29 mouse cellular contexts compared by ENCODE assay signal in the genomic region with DNA sequence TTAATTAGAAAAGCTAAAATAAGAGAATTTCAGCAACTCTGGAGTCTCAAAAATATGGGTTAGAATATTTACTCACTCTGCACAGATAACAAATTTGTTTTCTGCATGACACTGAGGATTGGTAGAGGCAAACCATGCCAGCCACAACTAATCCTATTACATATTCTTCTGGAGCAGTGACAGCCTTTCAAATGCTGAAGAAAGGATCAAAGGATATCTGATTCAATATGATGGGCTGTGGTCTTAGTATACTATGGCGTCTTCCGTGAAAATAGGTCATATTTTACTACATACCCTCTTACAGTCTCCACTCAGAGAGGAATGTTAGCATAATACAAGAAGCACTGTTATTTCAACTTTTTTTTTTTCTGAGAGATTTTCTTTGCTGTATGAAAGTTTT.
DNase-seq lines count a peak whose midpoint lies in the region; ATAC-seq and TF ChIP-seq lines count a peak whose summit lies in the region.
"Had no signal": no experiment of that assay in that cellular context is flagged by ENCODE, and none has a peak within 500 bp of the region (broad histone marks: within the 10 kb centered on the region; RNA-seq: fewer than 3 reads in every experiment).

No protein-coding gene starts in this region.

- no peak overlapping the region for H3K9ac ChIP-seq in embryonic facial prominence, embryonic 14.5 days (ENCODE audit: low read depth, low read length)
- H3K9ac ChIP-seq in midbrain, embryonic 12.5 days (replicated peaks) = no peak overlapping the region
- no peak overlapping the region for H3K9ac ChIP-seq in midbrain, postnatal 0 days (replicated peaks; ENCODE audit: low read length, poor library complexity, severe bottlenecking)
- H3K9ac ChIP-seq: embryonic facial prominence, embryonic 12.5 days; embryonic facial prominence, embryonic 15.5 days; forebrain, embryonic 12.5 days had no signal

- H3K27ac ChIP-seq in embryonic facial prominence, embryonic 14.5 days (replicated peaks; ENCODE audit: low read depth, low read length) = no peak overlapping the region
- no peak overlapping the region for H3K27ac ChIP-seq in embryonic facial prominence, embryonic 10.5 days (replicated peaks)
- no peak overlapping the region for H3K27ac ChIP-seq in midbrain, embryonic 12.5 days (replicated peaks)
- no peak overlapping the region for H3K27ac ChIP-seq in midbrain, postnatal 0 days (ENCODE audit: low read depth, low read length)
- H3K27ac ChIP-seq: embryonic facial prominence, embryonic 12.5 days; embryonic facial prominence, embryonic 15.5 days; forebrain, embryonic 10.5 days; forebrain, embryonic 12.5 days had no signal

- no peaks in the 10 kb centered on the region for H3K27me3 ChIP-seq in embryonic facial prominence, embryonic 14.5 days (replicated peaks; ENCODE audit: control insufficient read depth, insufficient read depth, low read length)
- H3K27me3 ChIP-seq in embryonic facial prominence, embryonic 10.5 days (replicated peaks; ENCODE audit: low read depth, poor library complexity, severe bottlenecking) = no peaks in the 10 kb centered on the region
- no peaks in the 10 kb centered on the region for H3K27me3 ChIP-seq in midbrain, embryonic 12.5 days
- no peaks in the 10 kb centered on the region for H3K27me3 ChIP-seq in midbrain, postnatal 0 days (ENCODE audit: insufficient read depth, low read length)
- H3K27me3 ChIP-seq: CH12.LX; embryonic facial prominence, embryonic 12.5 days; embryonic facial prominence, embryonic 15.5 days; forebrain, embryonic 12.5 days had no signal

- no peak for TF ChIP-seq CTCF in midbrain, postnatal 0 days (IDR thresholded peaks at IDR 0.05)

- no peak for ATAC-seq in embryonic facial prominence, embryonic 14.5 days (ENCODE audit: low read depth)
- peak; percentile 76; the same call in 1 of the 2 replicates for ATAC-seq in midbrain, embryonic 12.5 days (ENCODE audit: low FRiP score, low read depth)
- no peak for ATAC-seq in midbrain, postnatal 0 days (ENCODE audit: low FRiP score)
- ATAC-seq: CD4-positive, CD25-positive, alpha-beta regulatory T cell, adult 4 months; forebrain, embryonic 14.5 days; forebrain, embryonic 16.5 days had no signal

- H3K4me3 ChIP-seq in embryonic facial prominence, embryonic 14.5 days (ENCODE audit: low read depth, low read length) = no peak overlapping the region
- no peak overlapping the region for H3K4me3 ChIP-seq in embryonic facial prominence, embryonic 10.5 days
- no peak overlapping the region for H3K4me3 ChIP-seq in midbrain, embryonic 12.5 days
- H3K4me3 ChIP-seq in midbrain, postnatal 0 days (ENCODE audit: low read depth, low read length) = no peak overlapping the region
- H3K4me3 ChIP-seq: embryonic facial prominence, embryonic 12.5 days; embryonic facial prominence, embryonic 15.5 days; erythroblast, embryonic 14.5 days; forebrain, embryonic 10.5 days; forebrain, embryonic 12.5 days had no signal

- H3K9me3 ChIP-seq in embryonic facial prominence, embryonic 14.5 days (ENCODE audit: control insufficient read depth, low read length) = 0 out of 2 replicates have a peak, but pooled peaks cover 3% of the 10 kb centered on the region
- H3K9me3 ChIP-seq in embryonic facial prominence, embryonic 10.5 days = no peaks in the 10 kb centered on the region
- no peaks in the 10 kb centered on the region for H3K9me3 ChIP-seq in midbrain, embryonic 12.5 days
- H3K9me3 ChIP-seq in midbrain, postnatal 0 days (ENCODE audit: low read length) = no peaks in the 10 kb centered on the region
- H3K9me3 ChIP-seq: embryonic facial prominence, embryonic 12.5 days; embryonic facial prominence, embryonic 15.5 days; forebrain, embryonic 10.5 days; forebrain, embryonic 12.5 days; G1E had no signal

- no peaks in the 10 kb centered on the region for H3K36me3 ChIP-seq in embryonic facial prominence, embryonic 14.5 days (ENCODE audit: control insufficient read depth, insufficient read depth, low read length)
- no peaks in the 10 kb centered on the region for H3K36me3 ChIP-seq in embryonic facial prominence, embryonic 10.5 days (replicated peaks)
- no peaks in the 10 kb centered on the region for H3K36me3 ChIP-seq in midbrain, embryonic 12.5 days
- no peaks in the 10 kb centered on the region for H3K36me3 ChIP-seq in midbrain, postnatal 0 days (ENCODE audit: insufficient read depth, low read length)
- H3K36me3 ChIP-seq: embryonic facial prominence, embryonic 12.5 days; embryonic facial prominence, embryonic 15.5 days; forebrain, embryonic 10.5 days; forebrain, embryonic 12.5 days; G1E had no signal

- no peaks in the 10 kb centered on the region for H3K4me1 ChIP-seq in embryonic facial prominence, embryonic 14.5 days (ENCODE audit: control insufficient read depth, insufficient read depth, low read length)
- H3K4me1 ChIP-seq in embryonic facial prominence, embryonic 10.5 days = no peaks in the 10 kb centered on the region
- H3K4me1 ChIP-seq in midbrain, embryonic 12.5 days = no peaks in the 10 kb centered on the region
- no peaks in the 10 kb centered on the region for H3K4me1 ChIP-seq in midbrain, postnatal 0 days (ENCODE audit: insufficient read depth, low read length)
- H3K4me1 ChIP-seq: embryonic facial prominence, embryonic 12.5 days; embryonic facial prominence, embryonic 15.5 days; forebrain, embryonic 10.5 days; forebrain, embryonic 12.5 days had no signal

- H3K4me2 ChIP-seq in embryonic facial prominence, embryonic 14.5 days (ENCODE audit: low read depth, low read length) = no peak overlapping the region
- no peak overlapping the region for H3K4me2 ChIP-seq in midbrain, embryonic 12.5 days (replicated peaks)
- no peak overlapping the region for H3K4me2 ChIP-seq in midbrain, postnatal 0 days (ENCODE audit: low read depth, low read length, poor library complexity, severe bottlenecking)
- H3K4me2 ChIP-seq: embryonic facial prominence, embryonic 12.5 days; embryonic facial prominence, embryonic 15.5 days; forebrain, embryonic 12.5 days had no signal

- WGBS in embryonic facial prominence, embryonic 14.5 days = 52% methylated on average over 2 of the region's 2 CpGs
- whole genome bisulfite sequencing in embryonic facial prominence, embryonic 10.5 days = 75% methylated on average over 2 of the region's 2 CpGs
- WGBS in midbrain, embryonic 12.5 days = 15% methylated on average over 2 of the region's 2 CpGs
- 13% methylated on average over 2 of the region's 2 CpGs for WGBS in midbrain, postnatal 0 days

- DNase-seq in embryonic facial prominence, embryonic 14.5 days (ENCODE audit: low spot score) = peak; percentile 6
- no peak for DNase-seq in embryonic facial prominence, embryonic 10.5 days (ENCODE audit: low spot score)
- no peak for DNase-seq in midbrain, postnatal 0 days (ENCODE audit: low spot score)
- DNase-seq in NIH3T3 (ENCODE audit: low read depth) = peak; percentile 17
- peak; percentile 16 for DNase-seq in retina, embryonic 14.5 days (ENCODE audit: low spot score)
- DNase-seq in adrenal gland, postnatal 10 days = no peak
- no peak for DNase-seq in thymus, postnatal 4 days
- DNase-seq: adrenal gland, adult 2 months; adrenal gland, postnatal 14 days; adrenal gland, postnatal 36 days; B cell, adult 2 months; cerebellum, adult 11 months; cerebellum, adult 18-20 months; cerebellum, adult 8-10 months; cerebellum, adult 9-11 months; cerebellum, postnatal 14 days; cerebellum, postnatal 36 days; embryo, embryonic 11 days had no signal

Comparison
In these comparisons a context has a peak if more than half of its experiments do, and no peak if none do; other contexts are left out.
1. DNase-seq: peak in embryonic facial prominence, embryonic 14.5 days (single experiment), NIH3T3 (single experiment) and retina, embryonic 14.5 days (single experiment); none in embryonic facial prominence, embryonic 10.5 days (single experiment), midbrain, postnatal 0 days (single experiment), adrenal gland, postnatal 10 days (single experiment) and thymus, postnatal 4 days (single experiment).